Mouse (Mus musculus) megakaryocyte, embryonic 14.5 days (primary cell): ENCODE measurements around the gene Gpr88. TPM values are rescaled to one million over a fixed set of nuclear protein-coding genes. Genes with fewer than 3 reads are reported as not detected.
"Not testable (repeated sequence)": the region's sequence is repeated elsewhere in the genome, so short reads cannot be mapped to it uniquely, and the experiment has no call there.

ENCODE experiments used
- H3K27me3 ChIP-seq: replicated peaks from 2 replicates; pipeline ENCODE3; 2012; ENCODE audit warnings: inconsistent platforms
- H3K36me3 ChIP-seq: replicated peaks from 2 replicates; pipeline ENCODE3; 2012; ENCODE audit warnings: low read length, inconsistent platforms, mixed read lengths
- H3K4me1 ChIP-seq: 2 replicates; pipeline ENCODE4 v1.6.1; 2012; ENCODE audit warnings: inconsistent platforms
- H3K4me3 ChIP-seq: replicated peaks from 2 replicates; pipeline ENCODE3; 2012; ENCODE audit warnings: moderate library complexity, mild to moderate bottlenecking, inconsistent platforms
- H3K9me3 ChIP-seq: 2 replicates; pipeline ENCODE4 v1.6.1; 2012; ENCODE audit warnings: inconsistent platforms
- FLI1 ChIP-seq: IDR thresholded peaks from 2 replicates; pipeline ENCODE4 v1.6.1; 2012; ENCODE audit warnings: low read length, inconsistent platforms, mixed read lengths
- GATA1 ChIP-seq: IDR thresholded peaks from 3 replicates; pipeline ENCODE4 v1.6.1; 2012; ENCODE audit warnings: mixed read lengths, low read length, inconsistent platforms, borderline replicate concordance
- polyA plus RNA-seq: library from polyadenylated mRNA; stranded (reverse); fragments of >175 nt; gene quantifications from 2 replicates; pipeline ENCODE4 v1.2.3, GENCODE M21; 2012; ENCODE audit warnings: low replicate concordance; ENCODE audit not compliant: insufficient read depth

Gene Gpr88
- polyA plus RNA-seq, 1 experiment: 0.07 TPM

DNA sequence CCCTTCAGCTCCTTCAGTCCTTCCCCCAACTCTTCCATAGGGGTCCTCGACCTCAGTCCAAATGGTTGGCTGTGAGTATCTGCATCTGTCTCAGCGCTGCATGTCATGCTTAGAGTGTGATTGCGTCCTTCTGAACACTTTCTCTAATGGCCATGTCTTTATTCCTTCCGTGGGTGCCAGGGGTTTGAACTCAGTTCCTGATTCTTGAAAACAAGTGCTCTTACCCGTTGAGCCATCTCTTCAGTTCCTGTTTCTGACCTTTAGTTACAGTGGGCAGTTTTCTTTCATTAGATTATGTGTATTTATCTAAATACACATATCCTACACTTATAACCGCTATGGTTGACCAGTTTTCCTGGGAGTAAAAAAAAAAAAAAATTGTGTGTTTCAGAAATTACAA is 26.4 kb downstream of the Gpr88 start:
- TF ChIP-seq GATA1 (no peak), FLI1 (no peak)
- Histone ChIP-seq H3K4me3 (no peak overlapping the region), H3K27me3 (peaks cover 7% of the 10 kb centered on the region), H3K36me3 (no peaks in the 10 kb centered on the region), H3K4me1 (no peaks in the 10 kb centered on the region), H3K9me3 (no peaks in the 10 kb centered on the region)

DNA sequence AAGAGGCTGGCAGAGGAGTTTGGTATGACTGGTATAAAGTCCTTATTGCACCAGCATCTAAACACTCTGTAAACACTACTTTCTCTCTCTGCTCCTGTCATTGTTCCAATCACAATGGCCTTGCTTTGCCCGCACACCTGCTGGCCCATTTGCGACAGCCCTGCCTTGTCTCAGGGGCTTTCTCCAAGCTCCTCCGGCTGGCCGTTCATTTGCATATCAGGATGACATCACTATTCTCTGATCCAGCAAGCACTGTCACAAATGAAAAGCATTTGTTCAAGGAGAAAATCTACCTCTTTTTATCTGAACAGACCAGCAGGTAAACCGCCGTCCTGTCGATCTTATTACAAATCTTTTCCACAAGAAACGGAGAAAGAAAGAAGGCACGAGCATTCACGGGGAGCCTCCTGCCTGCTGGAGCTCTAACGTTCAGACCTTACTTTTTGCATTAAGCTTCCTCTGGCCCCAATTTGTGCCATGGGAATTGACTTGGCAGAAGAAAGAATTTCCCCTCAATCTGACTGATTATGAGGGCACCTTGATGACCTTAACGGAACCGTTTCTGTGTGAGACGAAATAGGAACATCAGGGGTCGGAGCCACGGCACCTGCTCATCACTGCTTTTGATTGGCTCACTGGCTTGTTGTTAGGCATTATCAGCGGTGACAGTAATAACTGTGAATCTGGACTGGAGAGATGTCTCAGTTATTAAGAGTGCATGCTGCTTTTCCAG is 30.6 kb downstream of the Gpr88 start:
- no peaks in the 10 kb centered on the region for H3K4me1 ChIP-seq
- no peak for TF ChIP-seq GATA1
- no peak for TF ChIP-seq FLI1
- H3K4me3 ChIP-seq: no peak overlapping the region
- peaks cover 6% of the 10 kb centered on the region for H3K27me3 ChIP-seq
- H3K9me3 ChIP-seq: no peaks in the 10 kb centered on the region
- no peaks in the 10 kb centered on the region for H3K36me3 ChIP-seq

DNA sequence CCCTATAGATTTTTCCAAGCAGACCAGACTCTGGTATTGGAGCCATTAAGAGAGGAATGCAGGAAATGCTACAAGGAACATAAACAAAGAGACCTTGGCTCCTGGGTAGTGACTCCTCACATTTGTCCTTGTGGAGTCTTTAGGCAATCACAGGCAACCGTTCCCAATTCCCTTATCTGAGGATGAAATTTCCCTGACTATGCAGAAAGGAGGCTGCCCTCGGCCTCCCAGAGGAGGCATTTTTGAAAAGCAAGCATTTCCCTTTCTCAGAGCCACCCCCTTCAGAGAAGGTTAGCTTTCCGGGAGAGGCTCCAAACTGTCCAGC is 31.7 kb downstream of the Gpr88 start:
- peaks cover 6% of the 10 kb centered on the region for H3K27me3 ChIP-seq
- H3K36me3 ChIP-seq: no peaks in the 10 kb centered on the region
- no peak overlapping the region for H3K4me3 ChIP-seq
- H3K9me3 ChIP-seq: no peaks in the 10 kb centered on the region
- TF ChIP-seq FLI1 (no peak), GATA1 (no peak)
- H3K4me1 ChIP-seq: no peaks in the 10 kb centered on the region

DNA sequence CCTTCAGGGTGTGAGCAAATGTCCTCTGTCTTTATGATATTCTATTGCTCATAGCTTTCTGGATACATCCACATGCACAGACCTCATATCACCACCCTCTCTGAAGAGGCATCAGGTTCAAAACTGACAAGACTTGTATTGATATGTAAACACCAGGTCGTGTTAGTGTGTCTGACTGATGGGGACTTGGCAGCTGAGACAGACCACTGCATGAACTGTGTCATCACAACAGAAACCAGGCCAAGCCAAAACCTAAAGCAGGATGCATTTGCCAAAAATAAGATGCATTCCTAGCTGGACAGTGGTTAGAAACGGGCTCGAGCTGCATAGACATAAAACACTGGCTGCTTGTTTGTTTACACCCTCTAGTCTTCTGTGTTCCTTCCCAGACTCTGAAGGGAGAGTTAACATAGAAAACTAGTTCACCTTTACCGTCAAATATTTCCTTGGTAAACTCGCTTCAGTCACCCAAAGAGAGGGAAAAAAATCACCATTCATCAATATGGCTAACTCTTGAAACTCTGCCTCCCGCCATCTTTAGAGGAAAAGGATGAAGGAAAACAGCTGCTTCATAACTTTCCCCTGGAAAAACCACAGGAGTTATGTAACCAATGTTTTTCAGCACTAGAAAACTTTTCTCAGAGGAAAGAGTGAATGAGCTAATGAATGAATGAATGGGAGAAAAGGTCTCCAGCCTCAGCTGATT is 32.2 kb downstream of the Gpr88 start:
- no peaks in the 10 kb centered on the region for H3K36me3 ChIP-seq

DNA sequence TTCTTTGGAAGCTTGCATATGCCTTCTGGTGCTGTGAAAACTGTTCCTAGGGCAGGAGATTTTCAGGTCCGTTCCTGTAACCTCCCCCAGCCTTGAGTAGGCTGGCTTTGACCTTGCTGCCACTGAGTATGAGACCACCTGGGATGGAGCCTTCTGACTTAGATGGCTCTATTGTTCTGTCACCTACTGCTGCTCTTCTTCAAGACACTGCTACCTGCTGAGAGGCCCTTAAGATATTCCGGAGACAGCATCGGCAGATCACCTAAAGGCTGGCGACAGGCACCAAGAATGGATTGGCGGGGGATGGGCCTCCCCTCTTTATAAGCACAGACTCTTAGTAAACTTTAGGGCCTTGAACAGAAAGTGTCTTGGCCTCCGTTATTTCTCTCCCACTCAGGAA is 35.9 kb downstream of the Gpr88 start:
- not testable (repeated sequence) for H3K4me3 ChIP-seq, H3K9me3 ChIP-seq, H3K27me3 ChIP-seq, H3K36me3 ChIP-seq, H3K4me1 ChIP-seq

More for the DNA sequence above, 32.2 kb downstream of the Gpr88 start:
- Histone ChIP-seq H3K4me3 (no peak overlapping the region), H3K4me1 (no peaks in the 10 kb centered on the region), H3K27me3 (peaks cover 6% of the 10 kb centered on the region), H3K9me3 (no peaks in the 10 kb centered on the region)
- TF ChIP-seq FLI1: no peak
- TF ChIP-seq GATA1: no peak

DNA sequence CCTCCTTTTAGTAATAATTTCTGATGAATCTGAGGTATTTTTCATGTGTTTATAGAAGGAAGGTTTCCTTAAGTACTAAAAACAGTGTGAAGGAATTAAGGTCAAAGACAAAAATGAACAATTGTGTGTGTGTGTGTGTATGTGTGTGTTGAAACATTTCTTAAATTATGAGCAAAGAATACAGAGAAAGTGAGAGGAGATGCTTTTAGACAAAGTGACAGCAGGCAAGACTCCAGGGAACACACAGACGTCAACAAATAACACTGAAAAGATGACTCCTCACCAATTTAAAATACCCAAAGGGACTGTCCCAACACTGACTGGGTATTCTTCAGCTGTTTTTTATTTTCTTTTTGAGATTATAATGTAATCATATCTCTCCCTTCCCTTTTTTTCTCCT is 37.0 kb downstream of the Gpr88 start:
- Histone ChIP-seq H3K4me3 (no peak overlapping the region), H3K27me3 (peaks cover 1% of the 10 kb centered on the region), H3K36me3 (no peaks in the 10 kb centered on the region), H3K4me1 (no peaks in the 10 kb centered on the region), H3K9me3 (no peaks in the 10 kb centered on the region)
- no peak for TF ChIP-seq FLI1
- TF ChIP-seq GATA1: no peak

DNA sequence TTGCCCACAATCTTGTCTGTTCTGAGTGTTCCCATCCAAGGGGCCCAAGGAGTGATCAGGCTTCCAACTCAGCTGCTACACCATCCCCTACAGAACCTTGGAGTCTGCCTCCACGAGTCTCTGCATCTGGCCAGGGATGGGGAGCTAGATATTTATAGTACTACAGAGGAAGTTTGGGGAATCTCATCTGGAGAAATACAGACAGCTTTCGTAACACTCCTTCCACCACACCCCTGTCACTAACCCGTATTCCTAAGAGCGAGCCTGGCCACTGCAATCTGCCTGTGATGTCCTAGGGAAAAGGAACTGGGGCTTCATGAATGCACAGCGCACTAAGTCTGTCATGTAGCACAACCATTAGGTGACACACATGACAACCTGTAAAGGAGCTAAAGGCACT is 41.7 kb downstream of the Gpr88 start:
- no peaks in the 10 kb centered on the region for H3K9me3 ChIP-seq
- H3K27me3 ChIP-seq: peaks cover 1% of the 10 kb centered on the region
- no peaks in the 10 kb centered on the region for H3K36me3 ChIP-seq
- no peaks in the 10 kb centered on the region for H3K4me1 ChIP-seq
- TF ChIP-seq GATA1 (no peak), FLI1 (no peak)
- H3K4me3 ChIP-seq: no peak overlapping the region

DNA sequence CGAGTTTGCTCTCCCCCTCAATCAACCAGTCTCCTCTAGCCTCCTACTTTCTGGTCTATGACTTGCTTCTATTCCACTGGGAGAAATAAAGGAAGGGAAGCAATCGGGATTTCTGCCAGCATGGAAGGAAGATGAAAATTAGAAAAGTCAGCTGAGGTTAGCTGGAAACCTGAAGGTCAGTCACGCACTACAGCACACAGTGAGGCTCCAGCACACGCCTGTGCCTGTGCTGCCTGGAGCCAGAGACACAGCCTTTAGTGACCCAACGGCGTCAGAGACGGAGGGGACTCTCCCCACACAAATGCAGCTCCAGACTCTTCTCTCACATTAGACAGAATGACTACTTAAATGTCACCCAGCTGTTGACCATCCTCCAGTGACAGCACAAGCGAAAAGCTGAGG is 42.6 kb downstream of the Gpr88 start:
- TF ChIP-seq GATA1: no peak
- no peak for TF ChIP-seq FLI1
- H3K27me3 ChIP-seq: peaks cover 1% of the 10 kb centered on the region
- H3K36me3 ChIP-seq: no peaks in the 10 kb centered on the region
- H3K4me3 ChIP-seq: no peak overlapping the region
- no peaks in the 10 kb centered on the region for H3K4me1 ChIP-seq
- no peaks in the 10 kb centered on the region for H3K9me3 ChIP-seq

DNA sequence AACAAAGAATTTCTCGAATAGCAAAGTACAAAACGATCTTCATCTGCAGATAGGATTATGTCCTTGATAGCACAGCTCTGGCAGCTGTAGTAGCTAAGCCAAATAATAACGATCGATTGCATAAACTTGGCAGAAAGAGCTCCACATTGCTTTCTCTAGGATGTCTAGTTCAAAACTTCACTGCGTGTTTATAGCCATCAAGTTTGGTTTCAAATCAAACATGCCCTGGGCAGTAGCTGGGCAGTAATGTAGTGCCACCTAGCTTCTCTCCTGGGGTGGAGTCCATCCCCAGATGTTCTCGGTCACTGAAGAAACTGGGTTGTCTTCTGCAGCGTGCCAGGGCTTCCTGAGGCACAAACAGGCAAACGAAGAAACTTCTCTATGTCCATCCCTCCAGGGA is 44.1 kb downstream of the Gpr88 start:
- H3K27me3 ChIP-seq: peaks cover 1% of the 10 kb centered on the region
- H3K36me3 ChIP-seq: no peaks in the 10 kb centered on the region
- H3K9me3 ChIP-seq: no peaks in the 10 kb centered on the region
- TF ChIP-seq FLI1: no peak
- no peak for TF ChIP-seq GATA1
- no peaks in the 10 kb centered on the region for H3K4me1 ChIP-seq
- no peak overlapping the region for H3K4me3 ChIP-seq

DNA sequence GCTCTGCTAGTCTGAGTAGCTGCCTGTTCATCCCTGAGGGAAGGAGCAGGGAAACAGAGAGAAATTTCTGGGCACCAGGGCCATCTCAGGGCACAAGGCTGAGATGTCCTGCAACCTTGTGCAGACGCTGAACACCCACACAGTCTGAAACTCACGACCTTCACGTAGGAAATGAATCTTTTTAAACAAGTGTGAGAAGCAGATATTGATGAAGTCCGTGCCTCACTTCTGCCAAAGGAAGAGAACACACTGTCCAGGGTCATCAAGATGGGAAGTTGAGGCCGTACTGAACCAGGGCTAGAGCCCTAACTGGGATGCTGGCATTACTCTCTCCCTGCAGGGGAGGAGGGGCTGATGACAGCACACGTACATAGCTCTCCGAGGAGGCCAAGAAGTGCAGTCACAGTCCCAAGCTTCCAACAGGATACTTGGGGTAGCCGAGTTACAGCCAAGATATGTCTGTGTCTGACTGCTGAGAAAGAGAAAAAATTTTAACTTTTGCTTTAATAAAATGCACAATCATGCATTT is 46.9 kb downstream of the Gpr88 start:
- no peaks in the 10 kb centered on the region for H3K9me3 ChIP-seq
- H3K36me3 ChIP-seq: no peaks in the 10 kb centered on the region
- H3K4me1 ChIP-seq: no peaks in the 10 kb centered on the region
- TF ChIP-seq GATA1 (no peak), FLI1 (no peak)
- H3K4me3 ChIP-seq: no peak overlapping the region
- H3K27me3 ChIP-seq: peaks cover 2% of the 10 kb centered on the region

DNA sequence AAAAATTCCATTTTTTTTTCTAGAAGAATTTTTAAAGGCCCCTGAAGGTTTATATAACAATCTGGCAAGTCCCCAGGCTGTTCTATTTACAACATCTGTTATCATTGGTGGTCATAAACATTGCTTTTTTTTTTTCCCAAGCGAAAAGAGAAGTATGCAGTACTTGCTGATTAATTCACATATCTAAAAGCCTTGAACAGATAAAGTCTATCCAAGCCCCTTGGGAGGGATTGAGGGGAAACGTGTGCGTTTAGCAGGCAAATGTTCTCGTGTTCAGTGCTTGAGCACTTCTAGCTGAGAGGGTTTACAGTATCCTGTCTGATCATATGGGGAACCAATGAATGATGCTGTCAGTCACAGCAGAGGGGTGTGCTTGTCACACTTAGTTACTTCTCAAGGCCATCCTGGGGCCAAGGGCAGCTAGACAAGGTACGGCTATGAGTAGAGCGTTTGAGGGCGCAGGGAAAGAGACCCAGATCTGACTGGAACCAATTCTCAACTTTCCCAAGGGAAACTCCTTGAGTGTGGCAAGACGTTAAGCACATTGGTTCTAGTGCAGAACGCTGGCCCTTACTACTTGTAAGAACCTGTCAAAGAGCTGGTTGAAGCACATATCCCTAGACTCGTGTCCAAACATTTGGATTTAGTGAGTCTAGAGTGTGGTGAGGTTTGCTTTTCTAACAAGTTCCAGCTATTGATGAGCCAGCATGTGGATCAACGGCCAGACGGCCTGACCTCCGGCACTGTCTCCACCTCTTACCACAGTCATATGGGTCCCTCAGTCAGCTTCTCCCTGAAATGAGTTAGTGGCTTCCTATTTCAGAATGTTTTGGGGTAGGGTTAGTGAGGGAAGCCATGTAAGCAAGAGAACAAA is 47.7 kb downstream of the Gpr88 start:
- H3K4me3 ChIP-seq: no peak overlapping the region
- H3K4me1 ChIP-seq: no peaks in the 10 kb centered on the region
- TF ChIP-seq FLI1 (no peak), GATA1 (no peak)
- H3K9me3 ChIP-seq: no peaks in the 10 kb centered on the region
- no peaks in the 10 kb centered on the region for H3K36me3 ChIP-seq
- H3K27me3 ChIP-seq: peaks cover 2% of the 10 kb centered on the region
